Mouse (Mus musculus) cerebellum, postnatal 36 days (tissue): ENCODE measurements around the gene Bbc3.
"Not testable (repeated sequence)": the region's sequence is repeated elsewhere in the genome, so short reads cannot be mapped to it uniquely, and the experiment has no call there.

ENCODE experiments used
- DNase-seq, 2 experiments: peaks; one replicate each; pipeline ENCODE4 v3.0.0; 2021 to 2022; ENCODE audit warnings: mixed read lengths in 2 of 2

The Bbc3 gene

DNA sequence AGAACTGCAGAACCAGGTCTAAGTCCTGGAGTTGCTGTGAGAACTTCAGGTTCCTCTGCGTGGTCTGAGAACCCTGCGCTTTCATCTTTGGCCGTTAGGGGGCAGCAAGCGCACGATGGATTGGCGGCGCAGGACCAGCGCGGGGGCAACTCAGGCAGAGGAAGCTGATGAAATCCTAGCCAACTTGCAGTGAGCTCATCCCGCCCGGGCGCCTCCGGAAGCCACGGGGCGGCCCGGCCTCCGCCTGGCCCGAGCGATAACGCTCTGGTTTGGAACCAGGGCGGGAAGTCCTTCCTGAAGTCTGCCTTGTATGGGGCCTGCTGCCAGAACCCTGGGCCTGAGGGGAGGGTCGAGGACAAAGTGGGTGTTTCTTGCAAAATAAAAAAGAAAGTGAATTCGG, 13.4 kb upstream of the Bbc3 start:
- DNase-seq = peak; percentile 96 to 98

DNA sequence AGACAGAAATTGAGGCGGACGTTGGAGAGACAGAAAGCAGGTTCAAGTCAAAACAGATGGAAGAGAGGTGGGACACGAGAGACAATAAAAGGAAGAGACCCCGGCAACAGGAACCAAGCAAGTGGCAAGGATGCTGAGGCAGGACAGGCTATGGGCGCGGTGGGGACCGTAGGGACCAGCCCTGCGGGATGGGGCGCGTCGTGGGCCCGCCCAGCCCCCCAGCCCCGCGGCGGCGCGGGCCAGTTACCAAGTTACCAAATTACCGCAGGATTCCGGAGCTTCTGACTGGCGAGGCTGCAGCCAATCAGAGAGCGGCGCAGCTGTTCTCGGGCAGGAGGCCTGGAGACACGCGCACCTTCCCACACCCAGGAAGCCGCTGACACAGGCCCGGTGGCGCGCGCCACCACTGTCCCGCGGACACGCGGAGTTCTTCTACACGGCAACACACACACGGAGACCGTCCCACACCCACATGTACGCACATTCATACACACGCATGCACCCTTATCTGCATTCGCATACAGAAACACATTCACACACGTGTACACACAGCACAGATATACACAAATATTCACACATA, 12.8 kb upstream of the Bbc3 start:
- peak; percentile 84 to 88 for DNase-seq

DNA sequence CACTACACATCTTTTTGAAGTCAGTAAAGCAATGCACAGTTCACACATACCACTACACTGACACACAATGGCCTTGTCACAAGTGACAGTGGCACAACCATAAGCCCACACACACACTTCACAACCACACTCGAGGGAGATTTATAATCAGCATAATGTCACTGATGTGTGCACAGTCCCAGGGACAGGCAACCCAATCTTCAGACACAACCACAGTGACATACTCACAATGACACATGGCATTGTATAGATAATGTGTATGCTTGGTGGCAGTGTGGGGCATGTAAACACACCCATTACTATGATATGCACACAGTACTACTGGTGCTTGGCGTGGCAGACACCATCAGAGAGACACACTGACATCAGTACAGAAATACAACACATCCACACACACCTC, 12.0 kb upstream of the Bbc3 start:
- peak in 1 of 2 experiments; percentile 19 for DNase-seq

DNA sequence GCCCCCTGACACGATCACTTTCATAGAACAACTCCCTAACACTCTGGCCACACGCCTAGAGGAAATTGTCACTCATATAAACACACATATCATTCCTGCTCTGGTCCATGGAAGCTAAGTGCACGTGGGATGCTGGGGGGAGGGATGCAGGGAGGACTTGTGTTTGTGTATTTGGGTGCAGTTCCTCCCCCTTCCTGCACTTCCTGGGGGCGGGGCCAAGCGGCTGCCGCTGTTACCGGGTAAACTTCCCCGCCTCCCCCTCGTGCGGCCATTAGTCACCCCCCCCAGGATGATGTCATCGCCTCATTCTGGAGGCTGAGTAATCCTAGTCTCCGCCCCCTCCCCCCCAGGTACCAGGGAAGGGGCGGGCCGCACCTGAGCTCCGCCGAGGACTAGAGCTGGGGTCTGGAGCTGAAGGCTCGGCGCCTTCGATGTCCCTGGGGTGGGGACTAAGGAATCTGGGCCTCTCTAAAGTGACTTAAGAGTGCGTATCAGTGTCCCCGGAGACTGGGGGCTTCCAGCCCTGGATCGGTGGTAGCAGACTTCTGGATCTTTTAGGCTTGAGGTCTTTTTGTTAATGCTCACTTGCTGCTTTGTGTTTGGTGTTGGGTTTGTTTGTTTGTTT, 11.3 kb upstream of the Bbc3 start:
- peak; percentile 88 to 94 for DNase-seq

- no peak for DNase-seq
Measured at GRCm38 (mm10) chr7:16297616-16298015, 10.6 kb upstream of the Bbc3 start.

DNA sequence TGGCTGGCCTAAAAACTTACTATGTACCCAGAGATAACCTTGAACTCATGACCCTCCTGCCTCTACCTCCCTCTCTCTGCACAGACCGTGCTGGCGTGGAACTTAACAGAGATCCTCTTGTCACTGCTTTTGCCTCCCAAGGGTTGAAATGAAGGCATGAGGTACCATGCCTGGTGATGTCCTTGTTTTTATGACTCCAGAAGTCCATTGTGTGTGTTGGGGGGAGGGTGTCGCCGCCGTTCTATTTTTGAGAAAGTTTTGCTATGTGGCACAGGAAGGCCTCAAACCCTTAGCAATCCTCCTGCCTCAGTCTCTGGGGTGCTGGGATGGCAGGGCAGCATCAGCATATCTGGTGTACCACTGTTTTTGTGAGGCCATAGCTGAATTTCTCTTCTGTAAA, 9.3 kb upstream of the Bbc3 start:
- DNase-seq = no peak

DNA sequence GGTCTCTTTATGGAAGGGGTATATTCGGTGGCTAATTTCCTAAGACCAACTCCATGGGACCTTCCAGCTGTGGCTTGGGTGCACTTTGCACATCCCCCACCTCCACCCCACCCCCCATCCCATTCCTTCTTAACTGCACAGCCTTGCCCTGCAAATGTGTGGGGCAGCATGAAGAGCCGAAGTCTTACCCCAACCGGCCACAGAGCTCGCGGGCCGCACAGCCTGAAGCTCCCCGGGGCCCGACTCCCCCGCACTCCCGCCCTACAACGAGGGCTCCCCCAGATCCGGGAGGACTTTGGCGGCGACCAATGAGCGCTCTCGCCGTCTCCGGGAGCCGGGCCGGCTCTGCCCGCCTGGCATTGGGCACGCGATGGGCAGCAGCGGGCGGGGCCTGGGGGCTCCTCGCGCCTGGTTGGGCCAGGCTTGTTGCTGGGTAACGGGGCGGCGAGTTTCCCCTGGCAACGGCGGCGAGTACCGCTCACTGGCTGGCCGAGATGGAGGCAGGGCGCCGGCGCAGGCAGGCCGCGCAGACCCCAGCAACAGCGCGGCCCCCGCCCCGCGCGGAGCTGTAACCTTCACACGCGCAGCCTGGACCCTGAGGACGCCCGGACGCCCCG, 8.7 kb upstream of the Bbc3 start:
- peak; percentile 92 to 97 for DNase-seq

- DNase-seq = not testable (repeated sequence)
Measured at GRCm38 (mm10) chr7:16307141-16307540, 1.1 kb upstream of the Bbc3 start.

DNA sequence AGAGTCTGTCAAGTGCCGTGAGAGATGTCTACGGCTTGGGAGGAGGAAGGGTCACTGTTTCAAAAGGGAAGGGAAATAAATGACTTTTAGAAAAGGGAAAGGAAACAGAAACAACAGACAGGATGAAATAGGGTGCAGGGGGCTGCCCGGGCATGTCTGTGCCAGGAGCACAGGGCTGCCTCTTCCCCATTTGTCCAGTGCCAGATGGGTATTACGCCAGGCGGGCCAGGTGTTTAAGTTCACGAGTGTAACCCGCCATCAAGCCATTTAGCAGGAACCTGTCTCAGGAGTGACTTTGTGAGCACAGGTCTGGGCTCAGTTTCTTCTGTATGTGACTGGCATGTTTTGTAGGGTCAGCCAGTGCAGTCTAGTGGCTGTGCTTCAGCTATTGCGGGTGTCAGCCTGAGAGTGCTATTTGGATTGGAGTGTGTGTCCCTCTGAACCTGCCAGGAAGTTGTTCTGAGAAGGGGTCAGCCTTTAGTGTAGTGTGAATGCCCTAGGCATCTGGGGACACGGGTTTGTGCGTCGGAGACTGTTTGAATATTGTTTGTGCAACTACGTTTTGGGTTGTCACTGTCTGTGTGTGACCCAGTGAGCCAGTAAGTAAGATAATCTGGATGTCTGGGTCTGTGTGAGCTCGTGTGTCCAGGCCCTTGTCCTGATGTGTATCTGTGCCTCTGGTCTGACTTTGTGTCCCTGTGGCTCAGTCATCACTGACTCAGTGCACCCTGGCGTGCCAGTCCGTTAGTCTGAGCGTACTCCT, 543 bp downstream of the Bbc3 start:
- no peak for DNase-seq

DNA sequence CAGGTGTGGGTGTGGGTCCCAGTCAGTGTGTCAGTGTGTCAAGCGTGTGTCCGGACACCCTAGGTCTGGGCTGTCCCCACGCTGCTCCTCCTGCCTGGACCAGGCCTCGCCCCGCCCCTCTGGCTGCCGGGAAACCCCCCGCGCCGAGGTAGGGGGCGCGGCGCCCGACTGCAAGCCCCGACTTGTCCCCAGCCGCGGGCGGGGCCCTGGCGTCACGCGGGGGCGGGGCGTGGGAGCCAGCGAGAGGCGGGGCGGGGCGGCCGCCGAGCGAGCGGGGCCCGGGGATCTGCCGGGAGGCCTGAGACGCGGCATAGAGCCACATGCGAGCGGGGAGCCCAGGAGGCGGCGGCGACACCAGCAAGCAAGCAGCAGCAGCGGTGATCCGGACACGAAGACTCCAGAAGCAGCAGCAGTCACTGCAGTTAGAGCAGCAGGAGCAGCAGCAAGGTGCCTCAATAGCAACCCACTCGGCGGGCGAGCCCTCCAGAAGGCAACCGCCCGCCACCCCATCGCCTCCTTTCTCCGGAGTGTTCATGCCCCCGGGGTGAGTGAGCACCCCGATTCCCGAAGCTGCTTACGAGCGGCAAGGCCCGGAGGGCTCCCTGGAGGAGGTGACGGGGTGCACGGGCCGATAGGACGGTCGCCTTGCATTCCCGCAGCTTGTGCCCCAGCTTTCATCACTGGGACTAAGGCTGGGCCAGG, 1.3 kb downstream of the Bbc3 start:
- peak; percentile 79 to 91 for DNase-seq

- DNase-seq = peak; percentile 86 to 90
Measured at GRCm38 (mm10) chr7:16310020-16310520, 1.9 kb downstream of the Bbc3 start.

DNA sequence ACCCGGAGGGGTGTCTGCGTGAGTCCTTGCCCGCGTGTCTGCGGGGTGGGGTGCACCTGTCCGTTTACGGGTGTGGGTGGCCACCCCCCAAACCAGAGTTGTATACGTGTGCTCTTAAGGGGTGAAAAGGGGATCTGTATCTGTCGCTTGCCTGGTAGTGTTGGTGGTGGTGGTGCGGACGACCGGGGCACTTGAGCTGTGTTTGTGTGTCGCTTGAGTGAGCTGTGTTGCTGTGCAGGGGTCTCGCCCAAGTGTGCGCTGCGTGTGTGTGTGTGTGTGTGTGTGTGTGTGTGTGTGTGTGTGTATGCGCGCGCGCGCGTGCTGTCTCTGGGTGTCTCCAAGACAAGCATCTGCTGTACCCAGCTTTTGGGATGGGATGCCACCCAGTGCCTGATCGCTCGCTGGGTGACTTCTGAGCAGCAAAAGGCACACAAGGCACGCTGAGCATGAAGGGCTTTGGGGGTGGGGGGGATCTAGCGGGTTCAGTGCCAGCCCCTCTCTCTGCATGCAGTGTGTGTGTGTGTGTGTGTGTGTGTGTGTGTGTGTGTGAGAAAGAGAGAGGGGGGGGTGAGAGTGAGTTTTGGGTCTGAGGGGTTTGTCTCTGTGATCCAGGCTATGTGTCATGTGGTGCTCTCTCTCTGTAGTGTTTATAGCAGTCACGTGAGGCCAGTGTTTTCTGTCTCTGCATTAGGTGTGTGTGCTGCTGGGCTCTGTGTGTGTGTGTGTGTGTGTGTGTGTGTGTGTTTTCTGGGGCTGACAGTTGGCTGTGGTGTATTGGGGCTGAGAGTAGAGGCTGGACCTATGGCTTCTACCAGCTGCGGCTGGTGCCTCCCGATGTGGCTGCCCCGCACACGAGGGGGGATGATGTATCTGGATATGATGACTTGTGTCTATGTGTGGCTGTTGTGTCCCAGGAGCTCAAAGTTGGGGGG, 2.6 kb downstream of the Bbc3 start:
- peak; percentile 50 to 59 for DNase-seq

GRCm38 (mm10) chr7:16311453-16312004, 3.3 kb downstream of the Bbc3 start:
- peak; percentile 23 to 48 for DNase-seq

DNA sequence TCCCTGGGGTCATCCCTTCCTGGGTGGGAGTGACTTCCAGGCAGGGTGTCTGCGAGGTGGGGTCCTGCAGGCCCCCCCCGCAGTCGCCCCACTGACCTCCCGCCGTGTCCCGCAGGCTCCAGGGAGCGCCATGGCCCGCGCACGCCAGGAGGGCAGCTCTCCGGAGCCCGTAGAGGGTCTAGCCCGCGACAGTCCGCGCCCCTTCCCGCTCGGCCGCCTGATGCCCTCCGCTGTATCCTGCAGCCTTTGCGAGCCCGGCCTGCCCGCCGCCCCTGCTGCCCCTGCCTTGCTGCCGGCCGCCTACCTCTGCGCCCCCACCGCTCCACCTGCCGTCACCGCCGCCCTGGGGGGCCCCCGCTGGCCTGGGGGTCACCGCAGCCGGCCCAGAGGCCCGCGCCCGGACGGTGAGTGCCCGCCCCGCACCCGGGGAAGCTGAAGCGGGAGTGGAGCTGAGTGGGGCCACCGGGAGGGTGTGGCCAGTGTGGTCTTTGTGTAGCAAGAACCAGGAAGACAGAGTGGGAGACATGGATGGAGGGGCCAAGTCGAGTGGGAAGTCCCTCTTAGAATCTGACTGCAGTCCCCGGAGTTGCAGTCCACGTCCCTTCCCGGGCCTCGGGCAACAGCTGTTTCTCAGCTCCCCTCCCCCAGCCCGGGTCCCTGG, 3.9 kb downstream of the Bbc3 start:
- DNase-seq = peak in 1 of 2 experiments; percentile 22

GRCm38 (mm10) chr7:16312672-16313311, 4.6 kb downstream of the Bbc3 start:
- DNase-seq = peak; percentile 35 to 44

DNA sequence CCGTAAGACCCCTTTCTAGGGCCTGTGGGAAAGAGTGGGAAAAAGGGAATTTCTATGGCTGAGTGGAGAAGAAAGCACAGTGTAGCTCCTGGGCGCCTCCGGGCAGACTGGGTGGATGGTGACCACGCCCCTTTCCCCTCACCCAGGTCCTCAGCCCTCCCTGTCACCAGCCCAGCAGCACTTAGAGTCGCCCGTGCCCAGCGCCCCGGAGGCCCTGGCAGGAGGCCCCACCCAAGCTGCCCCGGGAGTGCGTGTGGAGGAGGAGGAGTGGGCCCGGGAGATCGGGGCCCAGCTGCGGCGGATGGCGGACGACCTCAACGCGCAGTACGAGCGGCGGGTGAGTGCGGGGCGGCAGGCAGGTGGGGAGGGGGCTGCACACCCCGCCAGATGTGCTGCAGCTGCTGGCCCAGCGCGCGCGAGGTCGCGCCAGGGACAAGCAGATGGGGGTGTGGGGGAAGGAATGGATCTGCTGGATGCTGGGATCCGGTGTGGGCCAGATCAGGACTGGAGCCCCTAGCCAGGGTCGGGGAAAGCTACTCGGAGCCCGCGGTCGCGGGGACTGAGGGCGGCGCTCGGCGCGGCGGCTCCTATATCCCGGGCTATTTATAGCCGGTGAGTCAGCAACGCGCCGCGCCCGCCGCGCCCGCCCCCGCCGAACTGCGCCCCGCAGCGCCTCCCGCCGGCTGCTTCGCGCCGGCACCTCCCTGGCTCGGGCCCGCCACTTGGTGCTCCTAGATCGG, 5.5 kb downstream of the Bbc3 start:
- DNase-seq = peak; percentile 82 to 87

DNA sequence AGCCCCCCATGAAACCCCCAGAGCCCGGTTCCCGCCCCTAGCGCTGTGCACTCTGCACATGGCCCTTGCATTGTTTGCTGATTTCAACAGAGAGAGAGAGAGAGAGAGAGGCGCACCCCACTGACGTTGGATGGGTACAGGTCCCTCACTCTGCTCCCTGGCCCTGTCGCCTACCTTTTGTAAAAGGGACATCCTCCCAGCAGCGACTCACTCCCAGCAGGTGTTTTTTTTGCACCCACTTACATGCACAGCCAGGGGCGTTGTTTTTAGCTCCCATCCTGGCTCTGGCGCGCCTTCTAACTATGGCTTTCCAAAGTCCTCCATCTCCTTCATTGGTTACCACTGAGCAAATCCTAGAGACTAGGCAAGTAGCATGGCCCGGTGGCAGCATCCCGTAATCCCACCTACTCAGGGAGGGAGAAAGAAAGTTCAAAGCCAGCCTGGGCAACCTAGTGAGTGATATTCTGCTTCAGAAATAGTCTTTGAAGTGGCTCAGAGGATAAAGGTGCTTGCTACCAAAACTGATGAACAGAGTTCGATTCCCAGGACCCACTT, 6.1 kb downstream of the Bbc3 start:
- DNase-seq = no peak

DNA sequence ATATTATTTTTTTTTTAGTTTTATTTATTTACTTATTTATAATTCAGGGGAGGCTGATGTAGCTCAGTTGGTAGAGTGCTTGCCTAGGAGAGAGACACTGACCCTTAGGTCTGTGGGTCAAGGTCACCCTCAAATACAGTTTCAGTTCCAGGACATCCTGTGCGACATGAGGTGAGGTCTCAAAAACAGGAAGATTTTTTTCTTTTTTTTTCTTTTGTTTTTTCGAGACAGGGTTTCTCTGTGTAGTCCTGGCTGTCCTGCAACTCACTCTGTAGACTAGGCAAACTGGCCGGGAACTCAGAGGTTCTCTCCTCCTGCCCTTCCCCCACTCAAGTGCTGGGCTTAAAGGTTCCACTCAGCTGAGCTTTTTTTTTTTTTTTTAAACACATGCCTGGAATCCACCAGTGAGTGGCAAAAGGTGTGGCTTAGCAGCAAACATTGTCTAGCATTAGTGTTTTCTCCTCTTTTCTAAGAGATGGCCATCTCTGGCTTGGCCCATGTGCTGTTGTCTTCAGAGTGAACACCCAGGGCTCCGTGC, 7.1 kb downstream of the Bbc3 start:
- DNase-seq = no peak

GRCm38 (mm10) chr7:16317094-16317493, 8.9 kb downstream of the Bbc3 start:
- no peak for DNase-seq
